Mouse (Mus musculus): ENCODE measurements around the gene Fgfr2.

Gene Fgfr2

DNA sequence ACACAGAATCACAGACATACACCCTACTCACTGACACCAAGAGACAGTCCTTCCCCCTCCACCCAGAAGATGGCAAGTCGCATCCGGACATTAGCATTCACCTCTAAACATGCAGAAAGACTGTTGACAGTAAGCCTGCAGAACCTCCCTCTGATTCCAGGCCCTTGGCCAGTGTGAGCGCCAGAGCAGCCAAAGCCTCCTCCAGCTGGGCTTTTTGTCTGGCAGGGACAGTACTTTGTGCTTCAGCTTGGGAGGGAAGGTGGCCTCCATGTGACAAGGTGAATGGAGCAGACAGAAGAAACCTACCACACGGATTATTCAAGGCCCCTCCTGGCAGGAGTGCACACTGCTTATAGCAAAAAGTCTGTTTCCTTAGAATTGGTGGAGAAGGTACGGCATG lies 316.9 kb downstream of the Fgfr2 start:
- in situ Hi-C loops (cut with MseI, MboI): loop anchor here in 1 of 2 experiments (10.0 kb wide), 1 partner anchor 71 kb away; no protein-coding TSS in a partner anchor

DNA sequence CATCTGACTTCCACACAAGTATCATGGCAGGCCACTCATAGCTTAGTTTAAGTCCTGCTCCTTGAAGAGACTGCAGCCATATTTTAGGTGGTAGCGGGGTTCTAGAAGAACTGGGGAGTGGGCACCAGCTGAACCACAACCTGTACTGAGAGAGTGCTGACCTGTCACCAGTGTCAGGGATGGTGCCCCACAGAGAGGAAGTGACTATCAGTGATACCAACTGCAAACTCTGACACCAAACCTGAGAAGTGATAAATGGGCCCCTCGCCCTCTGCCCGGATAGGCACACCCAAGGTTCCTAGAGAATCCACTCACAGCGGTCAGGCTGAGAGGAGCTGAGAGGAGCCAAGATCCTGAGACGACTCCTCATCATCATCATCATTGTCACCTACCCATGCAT lies 318.2 kb downstream of the Fgfr2 start:
- in situ Hi-C loops (cut with MseI, MboI): loop anchor here in 1 of 2 experiments (10.0 kb wide), 1 partner anchor 70 kb away; no protein-coding TSS in a partner anchor

DNA sequence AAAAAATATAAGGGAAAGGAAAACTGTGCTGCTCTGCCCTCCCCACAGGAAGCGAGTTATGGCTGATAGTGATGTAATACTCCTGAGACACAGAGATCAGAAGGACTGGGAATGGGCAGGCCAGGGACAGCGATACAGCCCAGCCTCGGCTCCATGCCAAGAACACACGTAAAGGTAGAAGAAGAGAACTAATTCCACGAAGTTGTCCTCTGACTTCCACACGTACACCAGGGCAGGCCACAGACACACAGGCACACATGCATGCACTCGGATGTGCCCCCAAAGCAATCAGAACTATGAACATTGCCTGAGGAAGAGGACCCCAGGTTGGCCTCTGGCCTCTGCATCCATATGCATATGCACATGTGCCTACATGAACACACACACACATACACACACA lies 318.7 kb downstream of the Fgfr2 start:
- in situ Hi-C loops (cut with MseI, MboI): loop anchor here in 1 of 2 experiments (10.0 kb wide), 1 partner anchor 70 kb away; no protein-coding TSS in a partner anchor

DNA sequence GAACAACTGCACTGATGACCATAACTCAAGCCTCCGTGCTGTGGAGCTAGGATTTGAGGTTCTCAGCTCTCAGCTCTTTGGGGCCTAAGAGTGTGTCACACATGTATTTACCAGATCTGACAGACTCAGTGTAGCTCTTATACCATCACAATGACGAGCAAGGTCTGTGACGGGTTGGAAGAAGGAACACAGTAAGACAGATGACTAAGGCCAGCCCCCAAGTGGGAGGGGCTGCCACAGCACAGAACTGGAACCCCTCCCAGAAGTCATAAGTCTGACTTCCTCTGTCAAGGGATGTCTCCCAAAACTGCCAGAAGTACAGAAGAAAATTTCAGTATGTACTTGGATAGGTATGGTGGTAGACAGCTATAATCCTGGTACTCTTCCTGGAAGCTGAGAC lies 319.2 kb downstream of the Fgfr2 start:
- in situ Hi-C loops (cut with MseI, MboI): loop anchor here in 1 of 2 experiments (10.0 kb wide), 1 partner anchor 69 kb away; no protein-coding TSS in a partner anchor

DNA sequence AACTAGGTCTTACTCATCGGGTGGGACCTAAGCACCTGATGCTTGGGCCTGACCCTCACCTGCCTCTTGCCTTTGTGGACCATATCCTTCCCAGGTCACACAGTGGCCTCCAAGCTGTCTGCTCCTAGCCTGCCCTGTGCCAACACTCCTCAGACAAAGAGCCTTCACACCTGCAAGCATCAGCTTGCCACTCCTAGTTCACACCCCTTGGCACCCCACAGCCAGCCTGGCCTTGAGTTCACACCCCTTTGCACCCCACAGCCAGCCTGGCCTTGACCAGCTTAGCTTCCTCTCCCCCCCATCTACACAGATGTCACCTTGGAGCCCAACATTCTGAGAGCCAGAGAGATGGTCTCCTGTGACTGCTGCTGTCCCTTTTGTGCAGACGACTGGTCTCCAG lies 319.8 kb downstream of the Fgfr2 start:
- in situ Hi-C loops (cut with MseI, MboI): loop anchor here in 1 of 2 experiments (10.0 kb wide), 1 partner anchor 69 kb away; no protein-coding TSS in a partner anchor

DNA sequence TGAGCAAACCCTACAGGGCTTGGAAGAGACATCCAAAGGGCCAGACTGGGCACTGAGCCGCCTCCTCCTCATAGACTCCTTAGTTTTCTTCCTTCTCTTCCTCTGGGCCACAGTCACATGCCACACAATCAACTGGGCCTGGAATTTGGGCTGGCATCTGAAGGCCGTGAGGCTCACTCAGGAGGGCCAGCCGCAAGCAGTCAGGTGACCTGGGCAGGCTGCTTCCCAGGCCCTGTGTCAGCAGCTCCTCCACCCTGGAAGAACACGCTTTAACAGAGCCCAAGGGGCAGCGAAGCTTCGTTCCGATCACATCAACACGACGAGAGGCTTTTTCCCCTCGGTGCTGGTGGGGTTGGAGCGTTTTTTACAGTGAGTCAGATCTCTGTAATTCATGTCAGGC lies 320.5 kb downstream of the Fgfr2 start:
- in situ Hi-C loops (cut with MseI, MboI): loop anchor here in 1 of 2 experiments (10.0 kb wide), 1 partner anchor 68 kb away; no protein-coding TSS in a partner anchor

DNA sequence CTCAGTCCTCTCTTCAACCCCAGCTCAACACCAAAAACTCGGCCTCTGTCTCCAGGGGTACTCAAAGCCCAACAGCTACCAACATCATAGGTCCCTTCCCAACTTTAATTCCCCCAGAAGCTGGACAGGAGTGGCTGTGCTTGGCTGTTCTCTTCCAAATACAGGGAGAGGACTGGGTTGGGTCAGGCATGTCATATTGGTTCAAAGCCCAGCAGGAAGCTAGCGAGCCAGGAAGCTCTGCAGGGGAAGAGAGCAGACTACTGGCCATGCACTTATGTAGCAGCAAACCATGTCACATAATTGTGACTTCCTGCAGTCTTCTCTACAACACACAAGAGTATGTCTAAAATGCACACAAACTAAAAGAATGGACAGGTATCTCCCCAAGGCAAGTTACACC lies 321.1 kb downstream of the Fgfr2 start:
- in situ Hi-C loops (cut with MseI, MboI): loop anchor here in 1 of 2 experiments (10.0 kb wide), 1 partner anchor 67 kb away; no protein-coding TSS in a partner anchor

DNA sequence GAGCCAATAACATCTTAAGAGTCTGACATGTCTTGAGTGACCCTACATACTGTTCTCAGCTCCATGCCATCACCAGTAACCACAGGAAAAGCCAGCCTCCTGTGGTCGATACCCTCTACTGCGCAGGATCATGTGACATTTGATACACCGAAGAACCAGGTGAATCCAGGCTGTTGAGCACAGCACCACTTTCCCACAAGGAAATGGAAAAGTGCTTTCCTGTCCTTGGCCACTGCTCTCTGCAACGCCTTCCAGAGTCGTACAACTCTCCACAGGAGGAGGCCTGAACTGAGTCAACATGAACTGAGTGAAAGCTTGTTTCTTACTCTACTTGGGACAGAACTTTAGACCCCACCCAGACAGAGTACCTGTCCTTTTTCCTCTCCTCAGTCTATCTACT lies 321.6 kb downstream of the Fgfr2 start:
- in situ Hi-C loops (cut with MseI, MboI): loop anchor here in 1 of 2 experiments (10.0 kb wide), 1 partner anchor 67 kb away; no protein-coding TSS in a partner anchor

DNA sequence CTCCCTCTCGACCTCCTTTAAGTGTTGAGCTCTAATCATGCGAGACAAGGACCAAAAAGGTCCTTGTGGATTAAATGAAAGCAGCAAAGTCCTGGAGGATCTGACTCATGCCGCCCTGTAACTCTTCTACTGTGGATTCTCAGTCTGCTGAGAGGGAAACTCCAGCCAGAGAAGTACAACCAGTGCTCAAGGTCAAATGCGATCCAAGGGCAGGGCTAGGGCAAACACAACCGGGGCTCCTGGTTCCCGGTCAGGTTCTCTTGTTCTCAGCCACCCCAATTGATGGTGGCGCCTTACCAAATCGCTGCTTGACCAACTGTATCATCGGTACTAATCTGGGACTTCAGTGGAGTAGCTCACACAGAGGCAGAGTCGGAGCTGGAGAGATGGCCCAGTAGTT lies 322.3 kb downstream of the Fgfr2 start:
- in situ Hi-C loops (cut with MseI, MboI): loop anchor here in 1 of 2 experiments (10.0 kb wide), 1 partner anchor 66 kb away; no protein-coding TSS in a partner anchor

DNA sequence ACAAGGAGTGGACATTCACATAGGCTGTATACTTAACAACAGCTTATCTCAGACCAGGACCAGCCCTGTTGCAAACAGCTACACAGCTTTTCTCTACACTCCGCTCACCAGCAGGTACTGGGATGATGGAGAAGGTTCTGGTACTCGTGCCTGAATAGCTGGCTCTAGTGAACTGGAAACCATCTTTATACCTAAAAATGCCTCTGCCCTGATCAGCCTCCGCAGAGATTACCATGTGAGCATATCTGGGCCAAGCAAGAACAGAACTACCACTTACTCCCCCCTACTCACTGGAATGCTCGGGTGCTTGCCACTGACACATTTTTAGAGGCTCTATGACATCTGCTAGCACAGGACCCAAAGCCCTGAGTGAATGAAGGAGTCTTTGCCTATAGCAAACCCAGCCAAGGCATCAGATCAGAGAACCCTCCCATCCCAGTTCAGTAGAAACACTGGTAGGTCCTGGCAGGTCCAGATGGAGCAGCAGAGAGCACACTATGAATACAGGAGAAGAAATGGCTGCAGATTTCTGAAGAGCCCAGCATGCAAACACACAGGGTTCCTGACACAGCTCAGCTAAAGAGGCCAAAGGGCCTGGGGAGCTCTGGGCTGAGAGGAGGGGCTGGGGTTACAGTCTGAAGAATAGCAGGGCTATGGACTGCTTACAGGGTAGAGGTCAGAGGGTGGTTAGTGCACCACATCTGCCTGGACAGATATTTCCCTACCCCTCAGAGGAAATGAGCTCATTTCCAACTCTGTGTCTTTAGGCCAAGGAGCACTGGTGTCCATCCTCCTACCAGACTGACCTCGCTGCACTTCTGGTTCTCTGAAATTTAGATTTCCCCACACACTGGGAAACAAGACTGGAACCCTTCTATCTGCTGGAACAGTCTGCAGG lies 323.8 kb downstream of the Fgfr2 start:
- in situ Hi-C loops (cut with MseI, MboI): loop anchor here in 1 of 2 experiments (10.0 kb wide), 1 partner anchor 65 kb away; no protein-coding TSS in a partner anchor

DNA sequence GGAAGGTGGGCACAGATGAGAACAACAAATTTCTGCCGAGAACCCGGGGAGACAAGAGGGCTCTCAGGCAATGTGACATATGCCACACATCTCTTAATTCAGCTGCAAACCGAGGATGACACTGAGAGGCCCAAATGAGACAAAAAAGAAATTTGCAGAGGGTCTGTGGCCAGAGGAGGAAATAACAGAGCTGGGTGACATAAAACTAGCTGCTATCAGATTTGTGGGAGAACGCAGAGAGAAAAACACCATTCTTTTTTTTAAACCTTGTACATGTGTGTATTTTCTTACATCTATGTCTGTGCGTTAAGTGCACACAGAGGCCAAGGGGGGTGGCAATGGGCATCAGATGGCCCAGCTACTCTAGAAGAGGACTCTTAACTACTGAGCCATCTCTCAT lies 328.0 kb downstream of the Fgfr2 start:
- in situ Hi-C loops (cut with MseI, MboI): no loop called here

DNA sequence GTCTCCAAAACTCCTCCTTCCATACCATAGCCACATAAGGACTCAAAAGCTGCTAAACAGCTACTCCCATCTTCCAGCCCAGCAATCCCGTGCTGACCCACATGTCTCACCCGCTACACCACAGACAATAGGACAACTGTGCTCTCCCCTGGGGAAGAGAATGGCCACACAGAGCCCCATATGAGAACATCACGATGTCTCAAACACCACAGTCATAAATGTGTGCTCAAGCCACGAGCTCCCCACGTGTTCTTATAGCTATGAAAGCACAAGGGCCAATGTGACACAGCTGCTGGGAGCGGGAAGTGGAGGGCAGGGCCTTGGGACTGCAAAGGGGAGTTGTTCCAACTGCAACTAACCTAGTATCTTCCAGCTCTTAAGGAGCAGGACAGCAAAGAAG lies 329.7 kb downstream of the Fgfr2 start:
- in situ Hi-C loops (cut with MseI, MboI): no loop called here

DNA sequence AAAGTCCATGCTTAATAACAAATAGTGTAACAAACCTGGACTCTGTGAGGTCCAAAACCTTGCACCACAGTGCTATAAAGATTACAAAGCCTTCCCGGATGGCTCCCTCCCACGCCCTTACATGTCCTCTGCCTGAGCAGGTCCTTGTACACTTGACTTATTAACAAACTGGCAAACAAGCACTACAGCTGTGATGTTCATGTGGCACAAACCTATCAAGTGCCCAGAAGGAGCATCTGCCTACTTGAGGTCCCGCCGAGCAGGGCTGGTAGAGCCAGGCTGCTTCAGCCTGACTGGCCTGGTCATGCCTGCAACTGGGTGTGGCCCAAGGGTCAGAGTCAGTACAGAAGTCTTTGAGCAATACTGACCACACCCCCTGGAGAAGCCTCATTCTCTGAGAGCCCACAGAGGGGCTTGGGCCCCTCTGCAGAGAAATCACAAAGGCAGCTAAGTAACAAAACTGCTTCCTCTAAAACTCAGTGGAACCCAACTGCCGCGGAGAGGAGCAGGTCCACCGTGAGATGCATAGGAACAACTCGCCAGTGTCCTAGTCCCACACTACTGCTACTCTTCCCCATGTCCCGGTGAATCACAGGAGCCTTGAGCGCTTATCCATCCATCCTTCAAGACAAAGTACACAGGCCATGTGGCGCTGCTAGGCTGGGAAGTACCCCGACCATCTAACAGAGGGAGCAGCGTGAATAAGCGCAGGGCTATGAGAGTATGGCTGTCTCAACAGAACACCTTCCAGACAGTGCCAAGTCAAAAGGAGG lies 332.5 kb downstream of the Fgfr2 start:
- in situ Hi-C loops (cut with MseI, MboI): no loop called here

DNA sequence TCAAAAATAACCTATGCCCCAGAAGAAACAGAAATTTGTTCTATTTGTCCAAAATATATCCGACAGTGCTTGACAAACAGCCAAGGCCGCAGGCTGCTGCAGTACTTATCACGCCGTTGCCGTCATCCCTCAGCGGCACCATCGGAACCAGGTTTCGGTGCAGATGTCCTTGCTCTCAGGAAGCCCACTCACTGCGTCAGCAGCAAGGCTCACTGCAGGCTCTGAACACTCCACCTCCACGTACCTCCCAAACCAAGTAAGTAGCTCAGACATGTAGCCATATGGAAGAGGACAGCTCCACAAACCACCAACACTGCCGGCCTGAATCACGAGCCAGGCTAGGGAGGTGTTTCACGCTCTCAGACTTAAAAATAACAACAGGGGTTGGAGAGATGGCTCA lies 334.3 kb downstream of the Fgfr2 start:
- in situ Hi-C loops (cut with MseI, MboI): no loop called here

DNA sequence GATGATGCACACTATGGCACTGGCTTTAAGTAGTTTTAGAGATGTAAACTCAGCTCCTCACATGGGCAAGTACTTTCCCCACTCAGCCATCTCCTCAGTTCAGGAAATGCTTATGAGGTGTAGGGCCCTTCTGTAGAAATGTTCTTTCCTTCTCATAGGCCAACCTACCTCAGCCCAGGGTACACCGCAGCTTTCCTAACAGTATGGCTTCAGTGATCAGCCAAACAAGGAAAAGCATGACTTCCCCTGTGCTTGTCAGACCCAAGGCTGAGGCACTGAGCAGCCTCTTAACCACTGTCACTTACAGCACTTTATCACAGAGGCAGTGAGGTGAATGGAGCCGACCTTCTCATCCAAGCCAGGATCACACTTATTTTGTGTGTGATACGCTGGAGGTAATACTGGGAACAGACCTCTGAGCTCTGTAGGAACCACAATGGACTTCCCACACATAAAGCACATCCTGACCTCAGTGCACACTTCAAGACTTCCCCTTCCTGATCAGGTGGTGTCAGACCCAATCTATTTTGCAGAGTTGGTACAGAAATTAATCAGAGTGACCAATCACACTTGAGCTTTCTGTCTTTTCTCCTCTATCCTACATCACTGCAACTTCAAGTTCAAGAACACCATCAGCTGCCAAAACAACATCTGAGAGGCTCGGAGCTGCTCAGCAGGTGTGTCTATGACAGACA lies 335.5 kb downstream of the Fgfr2 start:
- in situ Hi-C loops (cut with MseI, MboI): no loop called here

DNA sequence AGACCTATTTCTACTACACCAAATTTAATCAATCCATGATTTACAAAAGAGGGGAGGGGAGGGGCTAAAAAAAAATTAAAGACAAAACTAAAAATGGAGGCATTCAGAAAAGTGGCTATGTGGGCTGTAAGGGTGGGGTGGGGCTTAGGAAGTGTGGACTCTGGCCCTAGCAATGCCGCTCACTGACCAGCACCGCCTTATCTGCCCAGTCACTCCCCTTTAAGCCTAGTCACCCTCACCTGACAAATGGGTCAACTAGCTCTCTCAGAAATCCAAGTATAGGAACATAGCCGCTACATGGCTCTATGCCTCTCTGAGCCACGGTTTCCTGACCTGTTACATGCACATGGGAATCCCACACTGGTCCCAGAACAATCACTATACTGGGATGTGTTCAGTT lies 336.1 kb downstream of the Fgfr2 start:
- in situ Hi-C loops (cut with MseI, MboI): no loop called here

DNA sequence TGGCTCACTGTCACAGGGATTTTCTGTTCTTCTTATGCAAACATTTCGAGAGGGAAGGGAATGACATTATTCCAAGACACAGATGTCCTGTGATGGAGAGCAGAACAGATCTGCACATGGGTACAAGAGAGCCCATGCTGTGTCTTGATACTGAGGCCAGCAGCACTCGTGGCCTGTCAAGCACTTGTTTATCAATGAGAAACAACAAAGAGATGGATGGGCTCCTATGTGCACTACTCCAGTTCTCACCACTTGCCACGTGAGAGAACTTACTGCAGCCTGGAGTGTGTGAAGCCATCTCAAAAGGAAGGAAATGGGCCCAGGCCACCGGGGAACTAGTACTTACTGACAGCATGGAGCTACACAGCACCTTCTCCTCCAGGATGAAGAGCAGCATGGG lies 336.6 kb downstream of the Fgfr2 start:
- in situ Hi-C loops (cut with MseI, MboI): no loop called here

DNA sequence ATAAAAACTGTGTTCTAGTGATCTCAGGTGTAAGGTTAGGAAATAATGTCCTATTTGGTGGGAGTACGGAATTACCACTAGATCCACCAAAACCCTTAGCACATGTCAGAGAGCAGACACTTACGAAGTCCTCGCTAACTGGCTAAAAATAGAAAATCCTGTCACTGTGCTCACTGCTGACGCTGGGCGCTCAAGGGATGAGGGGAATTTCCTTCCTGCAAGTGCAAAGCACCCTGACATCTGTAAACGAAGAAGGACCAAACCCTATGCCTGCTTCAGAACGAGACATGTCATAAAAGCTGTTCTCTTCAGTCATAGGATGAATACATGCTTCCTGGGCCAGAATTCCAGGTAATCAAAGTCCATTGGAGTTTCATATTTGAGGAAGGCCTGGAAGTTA lies 337.1 kb downstream of the Fgfr2 start:
- in situ Hi-C loops (cut with MseI, MboI): no loop called here

DNA sequence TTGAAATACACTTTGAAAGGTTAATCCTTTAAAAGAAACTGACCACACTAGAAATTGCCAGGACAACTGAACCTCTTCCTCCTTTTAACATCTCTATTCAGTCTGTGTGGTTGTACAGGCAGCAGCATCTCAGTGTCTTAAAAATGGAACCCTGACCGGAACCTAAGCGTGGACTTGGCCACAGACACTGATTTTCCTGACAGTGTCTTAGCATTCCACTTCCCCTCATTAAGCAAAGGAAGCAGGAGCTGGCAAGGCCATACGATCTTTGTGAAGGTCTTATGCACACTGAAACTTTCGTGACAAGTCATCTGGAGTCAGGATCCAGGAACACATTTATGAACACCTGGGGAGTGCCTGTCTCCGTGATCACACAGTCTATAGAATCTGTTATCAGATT lies 339.0 kb downstream of the Fgfr2 start:
- in situ Hi-C loops (cut with MseI, MboI): no loop called here

DNA sequence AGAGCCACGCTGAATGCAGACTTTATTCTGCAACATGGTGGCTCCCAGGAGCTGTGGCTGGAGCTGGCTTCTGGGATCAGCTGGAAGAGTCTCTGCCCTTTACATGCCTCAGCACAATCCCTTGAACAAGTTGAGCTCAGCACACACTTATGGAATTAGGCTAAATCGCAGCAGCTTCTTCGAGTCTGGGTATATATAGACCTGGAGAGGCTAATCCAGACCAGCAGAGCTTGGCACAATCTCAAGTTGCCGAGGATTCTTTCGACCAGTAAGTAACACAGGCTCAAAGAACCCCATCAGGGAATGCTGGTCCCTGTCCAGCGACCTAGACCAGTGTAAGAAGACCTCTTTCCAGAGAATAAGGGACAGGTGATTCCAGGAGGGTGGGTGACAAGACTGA lies 341.3 kb downstream of the Fgfr2 start:
- in situ Hi-C loops (cut with MseI, MboI): no loop called here

DNA sequence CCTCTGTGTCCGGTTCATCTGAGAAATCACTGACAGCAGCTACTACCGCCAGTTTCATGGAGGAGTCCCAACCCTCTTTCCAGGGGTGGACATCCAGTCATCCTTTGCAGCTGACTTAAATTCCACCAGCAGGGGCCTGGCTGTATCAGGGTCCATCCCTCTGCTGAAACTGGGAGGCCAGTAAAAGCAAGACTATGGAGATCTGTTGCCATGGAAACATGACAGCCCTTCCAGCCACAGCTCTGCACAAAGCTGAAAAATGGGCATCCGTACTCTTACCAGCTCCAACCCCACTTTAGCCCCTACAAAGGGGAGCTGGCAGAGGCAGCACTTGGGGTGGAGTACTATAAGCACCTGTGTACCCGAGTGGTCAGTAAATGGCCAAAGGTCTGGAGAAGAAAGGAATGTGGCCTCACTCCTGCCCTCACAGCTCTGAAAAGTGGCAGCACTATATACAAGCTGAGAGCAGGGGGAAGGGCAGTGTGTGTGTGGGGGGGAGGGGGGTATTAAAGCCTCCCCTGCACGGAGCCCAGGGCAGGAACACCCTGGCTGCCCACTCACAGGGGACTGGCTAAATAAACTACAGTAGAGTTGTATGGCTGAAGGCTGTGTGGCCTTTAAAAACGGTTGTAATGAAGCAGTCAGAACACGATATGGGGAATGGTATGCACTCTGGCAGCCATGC lies 341.9 kb downstream of the Fgfr2 start:
- in situ Hi-C loops (cut with MseI, MboI): no loop called here

Measured in mouse trophoblast stem cell (cell line).